Mouse (Mus musculus): ENCODE results near the gene Tesk2. TPM values are rescaled to one million over a fixed set of nuclear protein-coding genes. Genes with fewer than 3 reads are reported as not detected.
A peak's percentile ranks its signal among the peaks of the same experiment; 100 is the strongest.

Gene Tesk2
- polyA plus RNA-seq, 1 experiment from 2014 or later: 3.2 TPM

- no peaks in the 10 kb centered on the region for H3K36me3 ChIP-seq (ENCODE audit: control insufficient read depth, insufficient read depth, low read length)
- H3K9ac ChIP-seq (replicated peaks; ENCODE audit: low read length): no peak overlapping the region
- H3K27ac ChIP-seq (replicated peaks; ENCODE audit: low read depth, low read length): no peak overlapping the region
- 93% methylated on average over 5 of the region's 5 CpGs for WGBS
- no peaks in the 10 kb centered on the region for H3K27me3 ChIP-seq (ENCODE audit: control insufficient read depth, insufficient read depth, low read length)
- H3K4me1 ChIP-seq (ENCODE audit: control insufficient read depth, insufficient read depth, low read length): no peaks in the 10 kb centered on the region
- H3K9me3 ChIP-seq (ENCODE audit: control insufficient read depth, low read length): no peaks in the 10 kb centered on the region
- DNase-seq (no peak), ATAC-seq (ENCODE audit: low FRiP score, low TSS enrichment) (no peak)
- no peak overlapping the region for H3K4me3 ChIP-seq (replicated peaks; ENCODE audit: low read depth, low read length)
- H3K4me2 ChIP-seq (ENCODE audit: low read length): no peak overlapping the region
Measured at GRCm38 (mm10) chr4:116764001-116764400, 43.3 kb downstream of the Tesk2 start.

DNA sequence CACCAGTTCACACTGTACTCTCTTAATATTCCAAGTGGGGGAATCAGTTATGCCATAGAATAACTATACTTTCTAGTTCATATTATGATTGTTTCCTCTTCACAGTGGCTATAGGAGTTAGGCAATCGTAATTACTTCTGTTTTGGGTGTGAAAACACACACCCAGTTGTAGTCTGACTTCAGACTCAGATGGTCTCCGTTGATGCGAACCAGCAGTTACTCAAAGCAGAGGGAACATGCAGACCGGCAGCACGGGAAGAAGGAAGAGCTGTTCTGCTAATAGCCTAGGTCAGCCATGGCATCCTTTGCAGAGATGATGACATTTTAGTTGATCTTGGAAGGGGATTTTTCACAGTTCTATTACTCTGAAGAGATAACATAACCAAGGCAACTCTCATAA is 47.8 kb downstream of the Tesk2 start:
- 90% methylated on average over 5 of the region's 5 CpGs for WGBS
- H3K9ac ChIP-seq (replicated peaks; ENCODE audit: low read length): no peak overlapping the region
- ATAC-seq (ENCODE audit: low FRiP score, low TSS enrichment) (no peak), DNase-seq (no peak)
- H3K27me3 ChIP-seq (ENCODE audit: control insufficient read depth, insufficient read depth, low read length): no peaks in the 10 kb centered on the region
- H3K9me3 ChIP-seq (ENCODE audit: control insufficient read depth, low read length): no peaks in the 10 kb centered on the region
- H3K36me3 ChIP-seq (ENCODE audit: control insufficient read depth, insufficient read depth, low read length): no peaks in the 10 kb centered on the region
- H3K27ac ChIP-seq (replicated peaks; ENCODE audit: low read depth, low read length): no peak overlapping the region
- H3K4me2 ChIP-seq (ENCODE audit: low read length): no peak overlapping the region
- no peak overlapping the region for H3K4me3 ChIP-seq (replicated peaks; ENCODE audit: low read depth, low read length)
- H3K4me1 ChIP-seq (ENCODE audit: control insufficient read depth, insufficient read depth, low read length): no peaks in the 10 kb centered on the region

DNA sequence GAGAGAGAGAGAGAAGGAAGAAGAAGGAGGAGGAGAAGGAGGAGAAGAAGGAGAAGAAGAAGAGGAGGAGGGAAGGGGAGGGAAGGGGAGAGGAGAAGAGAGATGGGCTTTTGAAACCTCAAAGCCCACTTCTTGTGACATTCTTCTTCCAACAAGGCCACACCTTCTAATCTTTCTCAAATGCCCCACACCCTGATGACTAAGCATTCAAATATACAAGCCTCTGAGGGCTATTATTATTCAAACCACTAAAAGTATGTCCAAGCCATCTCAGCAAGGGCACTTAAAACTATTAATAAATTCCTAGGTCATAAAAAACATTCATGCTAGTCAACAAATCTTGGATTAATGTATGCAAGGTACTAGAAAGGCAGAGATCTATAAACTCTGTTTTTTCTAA is 48.3 kb downstream of the Tesk2 start:
- Histone ChIP-seq H3K9ac (replicated peaks; ENCODE audit: low read length) (no peak overlapping the region), H3K9me3 (ENCODE audit: control insufficient read depth, low read length) (no peaks in the 10 kb centered on the region), H3K4me1 (ENCODE audit: control insufficient read depth, insufficient read depth, low read length) (no peaks in the 10 kb centered on the region), H3K27ac (replicated peaks; ENCODE audit: low read depth, low read length) (no peak overlapping the region), H3K4me2 (ENCODE audit: low read length) (no peak overlapping the region), H3K36me3 (ENCODE audit: control insufficient read depth, insufficient read depth, low read length) (no peaks in the 10 kb centered on the region), H3K27me3 (ENCODE audit: control insufficient read depth, insufficient read depth, low read length) (no peaks in the 10 kb centered on the region), H3K4me3 (replicated peaks; ENCODE audit: low read depth, low read length) (no peak overlapping the region)
- ATAC-seq (ENCODE audit: low FRiP score, low TSS enrichment): no peak
- DNase-seq: no peak

- no peak overlapping the region for H3K9ac ChIP-seq (replicated peaks; ENCODE audit: low read length)
- no peaks in the 10 kb centered on the region for H3K4me1 ChIP-seq (ENCODE audit: control insufficient read depth, insufficient read depth, low read length)
- H3K4me3 ChIP-seq (replicated peaks; ENCODE audit: low read depth, low read length): no peak overlapping the region
- no peaks in the 10 kb centered on the region for H3K36me3 ChIP-seq (ENCODE audit: control insufficient read depth, insufficient read depth, low read length)
- no peak overlapping the region for H3K27ac ChIP-seq (replicated peaks; ENCODE audit: low read depth, low read length)
- 92% methylated on average over 5 of the region's 5 CpGs for WGBS
- ATAC-seq (ENCODE audit: low FRiP score, low TSS enrichment) (no peak), DNase-seq (no peak)
- no peak overlapping the region for H3K4me2 ChIP-seq (ENCODE audit: low read length)
- no peaks in the 10 kb centered on the region for H3K27me3 ChIP-seq (ENCODE audit: control insufficient read depth, insufficient read depth, low read length)
- no peaks in the 10 kb centered on the region for H3K9me3 ChIP-seq (ENCODE audit: control insufficient read depth, low read length)
Measured at GRCm38 (mm10) chr4:116776391-116776790, 55.6 kb downstream of the Tesk2 start.

GRCm38 (mm10) chr4:116777079-116777478 is 56.3 kb downstream of the Tesk2 start:
- Histone ChIP-seq H3K27me3 (ENCODE audit: control insufficient read depth, insufficient read depth, low read length) (no peaks in the 10 kb centered on the region), H3K9me3 (ENCODE audit: control insufficient read depth, low read length) (no peaks in the 10 kb centered on the region), H3K36me3 (ENCODE audit: control insufficient read depth, insufficient read depth, low read length) (no peaks in the 10 kb centered on the region), H3K4me1 (ENCODE audit: control insufficient read depth, insufficient read depth, low read length) (peaks cover 2% of the 10 kb centered on the region; the same call in 1 of the 2 replicates), H3K4me2 (ENCODE audit: low read length) (no peak overlapping the region), H3K9ac (replicated peaks; ENCODE audit: low read length) (no peak overlapping the region), H3K27ac (replicated peaks; ENCODE audit: low read depth, low read length) (no peak overlapping the region), H3K4me3 (replicated peaks; ENCODE audit: low read depth, low read length) (no peak overlapping the region)
- ATAC-seq (ENCODE audit: low FRiP score, low TSS enrichment) (no peak), DNase-seq (no peak)
- WGBS: 93% methylated on average over 3 of the region's 3 CpGs

DNA sequence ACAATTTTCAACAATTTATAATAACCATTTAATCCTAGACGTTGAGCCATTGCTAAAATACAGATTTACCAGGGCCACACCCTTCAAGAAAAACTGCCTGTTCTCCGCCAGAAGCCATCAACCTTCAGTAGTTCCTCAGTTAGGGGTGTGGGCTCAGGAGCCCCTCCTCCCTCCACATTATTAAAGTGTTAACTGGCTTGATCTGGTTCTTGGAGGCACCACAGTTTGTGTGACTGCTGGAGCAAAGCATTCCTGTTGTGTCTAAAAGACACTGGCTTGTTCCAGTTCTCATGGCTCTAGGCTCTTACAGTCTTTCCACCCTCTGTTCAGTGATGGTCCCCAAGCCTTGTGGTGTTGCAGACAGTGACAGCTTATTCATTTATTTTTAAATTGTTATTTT is 59.8 kb downstream of the Tesk2 start:
- Histone ChIP-seq H3K4me1 (ENCODE audit: control insufficient read depth, insufficient read depth, low read length) (peaks cover 7% of the 10 kb centered on the region; the same call in 1 of the 2 replicates), H3K9me3 (ENCODE audit: control insufficient read depth, low read length) (no peaks in the 10 kb centered on the region), H3K36me3 (ENCODE audit: control insufficient read depth, insufficient read depth, low read length) (no peaks in the 10 kb centered on the region), H3K27me3 (ENCODE audit: control insufficient read depth, insufficient read depth, low read length) (no peaks in the 10 kb centered on the region), H3K9ac (replicated peaks; ENCODE audit: low read length) (no peak overlapping the region), H3K4me3 (replicated peaks; ENCODE audit: low read depth, low read length) (no peak overlapping the region), H3K4me2 (ENCODE audit: low read length) (no peak overlapping the region), H3K27ac (replicated peaks; ENCODE audit: low read depth, low read length) (no peak overlapping the region)
- DNase-seq (no peak), ATAC-seq (ENCODE audit: low FRiP score, low TSS enrichment) (no peak)
- WGBS: 73% methylated on average over 2 of the region's 2 CpGs

DNA sequence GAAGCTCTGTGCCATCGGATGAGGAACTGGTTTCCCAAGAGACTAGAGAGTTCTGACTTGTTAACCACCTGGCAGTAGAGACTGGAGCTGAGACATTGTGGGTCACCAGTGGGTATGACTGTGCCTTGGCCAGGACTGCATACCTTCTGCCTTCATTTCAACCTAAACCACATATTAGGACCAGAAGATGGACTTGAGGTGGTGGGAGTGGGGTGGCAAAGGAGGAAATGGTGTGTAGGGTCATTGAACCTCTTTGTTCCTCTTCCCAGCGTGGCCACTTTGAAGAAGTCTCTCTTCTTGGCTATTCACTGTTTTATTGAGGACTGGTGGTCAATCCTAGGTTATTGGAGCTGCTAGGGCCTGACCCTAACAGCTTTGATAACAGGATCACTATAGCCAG is 60.6 kb downstream of the Tesk2 start:
- no peak for DNase-seq
- no peak overlapping the region for H3K27ac ChIP-seq (replicated peaks; ENCODE audit: low read depth, low read length)
- H3K9me3 ChIP-seq (ENCODE audit: control insufficient read depth, low read length): no peaks in the 10 kb centered on the region
- no peaks in the 10 kb centered on the region for H3K36me3 ChIP-seq (ENCODE audit: control insufficient read depth, insufficient read depth, low read length)
- H3K4me2 ChIP-seq (ENCODE audit: low read length): no peak overlapping the region
- peaks cover 7% of the 10 kb centered on the region; the same call in 1 of the 2 replicates for H3K4me1 ChIP-seq (ENCODE audit: control insufficient read depth, insufficient read depth, low read length)
- H3K27me3 ChIP-seq (ENCODE audit: control insufficient read depth, insufficient read depth, low read length): no peaks in the 10 kb centered on the region
- H3K4me3 ChIP-seq (replicated peaks; ENCODE audit: low read depth, low read length): no peak overlapping the region
- ATAC-seq (ENCODE audit: low FRiP score, low TSS enrichment): no peak
- WGBS: 36% methylated on average over 2 of the region's 2 CpGs
- no peak overlapping the region for H3K9ac ChIP-seq (replicated peaks; ENCODE audit: low read length)

DNA sequence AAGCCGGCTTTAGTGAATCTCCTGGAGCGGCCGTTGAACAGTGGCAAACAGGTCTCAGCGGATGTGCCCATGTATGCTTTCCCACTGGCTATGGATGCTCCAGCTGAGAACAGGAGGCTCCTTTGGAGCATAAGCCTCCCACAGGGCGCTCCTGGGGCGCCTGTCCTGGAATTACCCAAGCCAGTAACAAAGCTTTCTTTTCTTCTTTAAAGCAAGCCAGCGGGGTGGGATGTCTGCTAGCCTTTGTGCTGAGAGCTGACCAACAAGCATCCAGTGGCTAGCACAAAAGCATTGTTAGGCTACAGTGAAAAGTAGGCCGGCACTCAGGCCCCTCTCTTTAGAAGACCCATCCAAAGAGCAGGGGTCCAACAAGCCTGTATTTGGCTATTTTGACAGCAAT is 61.4 kb downstream of the Tesk2 start:
- no peaks in the 10 kb centered on the region for H3K27me3 ChIP-seq (ENCODE audit: control insufficient read depth, insufficient read depth, low read length)
- H3K27ac ChIP-seq (replicated peaks; ENCODE audit: low read depth, low read length): no peak overlapping the region
- H3K9me3 ChIP-seq (ENCODE audit: control insufficient read depth, low read length): no peaks in the 10 kb centered on the region
- H3K4me3 ChIP-seq (replicated peaks; ENCODE audit: low read depth, low read length): no peak overlapping the region
- no peaks in the 10 kb centered on the region for H3K36me3 ChIP-seq (ENCODE audit: control insufficient read depth, insufficient read depth, low read length)
- H3K4me1 ChIP-seq (ENCODE audit: control insufficient read depth, insufficient read depth, low read length): peaks cover 7% of the 10 kb centered on the region; the same call in 1 of the 2 replicates
- 0 out of 2 replicates have a peak overlapping the region, but pooled peaks have one; percentile 12 for H3K9ac ChIP-seq (replicated peaks; ENCODE audit: low read length)
- no peak for ATAC-seq (ENCODE audit: low FRiP score, low TSS enrichment)
- under 1% methylated on average over 8 of the region's 8 CpGs for WGBS
- H3K4me2 ChIP-seq (ENCODE audit: low read length): no peak overlapping the region
- DNase-seq: peak; percentile 27

GRCm38 (mm10) chr4:116786587-116786986 is 65.8 kb downstream of the Tesk2 start:
- ATAC-seq (ENCODE audit: low FRiP score, low TSS enrichment): no peak
- 93% methylated on average over 1 of the region's 1 CpGs for WGBS

More at GRCm38 (mm10) chr4:116786587-116786986, 65.8 kb downstream of the Tesk2 start:
- Histone ChIP-seq H3K27me3 (ENCODE audit: control insufficient read depth, insufficient read depth, low read length) (no peaks in the 10 kb centered on the region), H3K9ac (replicated peaks; ENCODE audit: low read length) (no peak overlapping the region), H3K9me3 (ENCODE audit: control insufficient read depth, low read length) (no peaks in the 10 kb centered on the region), H3K4me1 (ENCODE audit: control insufficient read depth, insufficient read depth, low read length) (peaks cover 7% of the 10 kb centered on the region; the same call in 1 of the 2 replicates), H3K27ac (replicated peaks; ENCODE audit: low read depth, low read length) (no peak overlapping the region), H3K4me2 (ENCODE audit: low read length) (no peak overlapping the region), H3K36me3 (ENCODE audit: control insufficient read depth, insufficient read depth, low read length) (no peaks in the 10 kb centered on the region), H3K4me3 (replicated peaks; ENCODE audit: low read depth, low read length) (no peak overlapping the region)
- no peak for DNase-seq

All from midbrain, embryonic 14.5 days (tissue).